Mouse (Mus musculus): ENCODE results near the gene Noc3l.

GRCm38 (mm10) chr19:38775548-38775947 lies 43.5 kb downstream of the Noc3l start:
- TF ChIP-seq CTCF (IDR thresholded peaks at IDR 0.05; ENCODE audit: low read depth) (peak; percentile 44), EP300 (IDR thresholded peaks at IDR 0.05; ENCODE audit: low read depth) (no peak)
